Mouse (Mus musculus) left cerebral cortex, postnatal 4 days (tissue): Measurements from ENCODE around the gene Rfpl4. TPM values are rescaled to one million over a fixed set of nuclear protein-coding genes. Genes with fewer than 3 reads are reported as not detected.
A peak's percentile ranks its signal among the peaks of the same experiment; 100 is the strongest.
"Not testable (repeated sequence)": the region's sequence is repeated elsewhere in the genome, so short reads cannot be mapped to it uniquely, and the experiment has no call there.

Source experiments
- DNase-seq: peaks from one replicate; pipeline ENCODE4 v3.0.0-alpha.2; 2022
- intact Hi-C: fragments of 180-260 bp; cut with DNase I; formaldehyde crosslinking; loops from one replicate; pipeline ENCODE4 v1.15.1; 2025
- total RNA-seq, 2 experiments: library from RNA; stranded (reverse); gene quantifications; 2 replicates each; pipeline ENCODE4 v1.2.3; 2021

The Rfpl4 gene
- total RNA-seq = not detected

GRCm38 (mm10) chr7:5116850-5117249 lies at the start of gene Rfpl4:
Rfpl4 (minus strand) TSS chr7:5116950.
- intact Hi-C loops = no loop called here
- no peak for DNase-seq

- intact Hi-C loops, DNase-seq: not testable (repeated sequence)
Measured at GRCm38 (mm10) chr7:5149570-5149969, 32.8 kb upstream of the Rfpl4 start, which contains the start of gene Vmn1r55. Vmn1r55 (minus strand) TSS chr7:5149670.

GRCm38 (mm10) chr7:5125549-5126406 lies 9.0 kb upstream of the Rfpl4 start, which contains the start of gene Rasl2-9:
Rasl2-9 (minus strand) TSS chr7:5125950.
- peak; percentile 75 for DNase-seq
- intact Hi-C loops = no loop called here

- DNase-seq = no peak
- intact Hi-C loops = no loop called here
Measured at GRCm38 (mm10) chr7:5125078-5125477, 8.3 kb upstream of the Rfpl4 start.

- no peak for DNase-seq
Measured at GRCm38 (mm10) chr7:5112701-5113100, 4.0 kb downstream of the Rfpl4 start.

GRCm38 (mm10) chr7:5109301-5109700 lies 7.4 kb downstream of the Rfpl4 start:
- intact Hi-C loops = no loop called here

More at GRCm38 (mm10) chr7:5112701-5113100, 4.0 kb downstream of the Rfpl4 start:
- intact Hi-C loops = no loop called here

GRCm38 (mm10) chr7:5108272-5108671 lies 8.5 kb downstream of the Rfpl4 start:
- intact Hi-C loops = no loop called here
- no peak for DNase-seq

More at GRCm38 (mm10) chr7:5109301-5109700, 7.4 kb downstream of the Rfpl4 start:
- no peak for DNase-seq

- intact Hi-C loops = no loop called here
- no peak for DNase-seq
Measured at GRCm38 (mm10) chr7:5102564-5102963, 14.2 kb downstream of the Rfpl4 start.

GRCm38 (mm10) chr7:5101066-5101663 lies 15.6 kb downstream of the Rfpl4 start:
- DNase-seq = no peak

GRCm38 (mm10) chr7:5099796-5100195 lies 17.0 kb downstream of the Rfpl4 start:
- intact Hi-C loops = no loop called here
- no peak for DNase-seq

More at GRCm38 (mm10) chr7:5101066-5101663, 15.6 kb downstream of the Rfpl4 start:
- intact Hi-C loops = no loop called here

- no peak for DNase-seq
- intact Hi-C loops = no loop called here
Measured at GRCm38 (mm10) chr7:5098769-5099168, 18.0 kb downstream of the Rfpl4 start.

GRCm38 (mm10) chr7:5092831-5093510 lies 23.8 kb downstream of the Rfpl4 start:
- no peak for DNase-seq
- intact Hi-C loops = no loop called here

GRCm38 (mm10) chr7:5092381-5092780 lies 24.4 kb downstream of the Rfpl4 start:
- intact Hi-C loops = no loop called here
- DNase-seq = no peak

GRCm38 (mm10) chr7:5091008-5091728 lies 25.6 kb downstream of the Rfpl4 start:
- DNase-seq = no peak
- intact Hi-C loops = no loop called here

GRCm38 (mm10) chr7:5089853-5090252 lies 26.9 kb downstream of the Rfpl4 start:
- DNase-seq = no peak
- intact Hi-C loops = no loop called here

- intact Hi-C loops = no loop called here
Measured at GRCm38 (mm10) chr7:5087886-5088285, 28.9 kb downstream of the Rfpl4 start.

GRCm38 (mm10) chr7:5086921-5087440 lies 29.8 kb downstream of the Rfpl4 start:
- intact Hi-C loops = no loop called here
- no peak for DNase-seq

More at GRCm38 (mm10) chr7:5087886-5088285, 28.9 kb downstream of the Rfpl4 start:
- no peak for DNase-seq

GRCm38 (mm10) chr7:5085512-5085911 lies 31.2 kb downstream of the Rfpl4 start:
- intact Hi-C loops = no loop called here
- no peak for DNase-seq

- intact Hi-C loops = no loop called here
- no peak for DNase-seq
Measured at GRCm38 (mm10) chr7:5083325-5084105, 33.2 kb downstream of the Rfpl4 start.
